Mouse (Mus musculus): ENCODE data around the gene Mthfr.

DNA sequence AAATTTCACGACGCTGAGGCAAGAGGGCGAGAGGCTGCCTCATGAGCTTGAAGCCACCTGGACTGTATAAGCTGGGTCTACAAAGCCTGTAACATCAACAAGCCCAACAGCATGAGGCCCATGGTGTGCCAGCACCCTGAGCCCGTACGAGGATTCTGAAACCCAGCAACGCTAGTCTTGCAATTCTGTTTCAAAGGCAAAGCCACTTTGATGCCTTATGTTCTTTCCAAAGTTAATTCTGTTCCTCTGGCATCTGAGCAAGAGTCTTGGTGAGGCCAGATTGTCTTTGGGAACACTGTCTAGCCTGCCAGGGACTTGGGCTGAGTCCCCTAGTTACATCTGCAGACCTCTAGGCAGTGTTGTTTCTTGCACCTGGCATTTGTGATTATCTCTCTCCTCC lies 20.1 kb downstream of the Mthfr start:
- TF ChIP-seq CTCF (IDR thresholded peaks at IDR 0.05; ENCODE audit: low read depth) = no peak
- TF ChIP-seq EP300 (IDR thresholded peaks at IDR 0.05; ENCODE audit: low read depth) = no peak

Measured in liver, postnatal 0 days (tissue).